Mouse (Mus musculus) Muller cell, postnatal 12 days (primary cell): ENCODE data around the gene Syne2.

Experiments
- DNase-seq: peaks from one replicate; pipeline ENCODE4 v3.0.0-alpha.2; 2015; ENCODE audit errors: inconsistent ontology term

Syne2 gene

DNA sequence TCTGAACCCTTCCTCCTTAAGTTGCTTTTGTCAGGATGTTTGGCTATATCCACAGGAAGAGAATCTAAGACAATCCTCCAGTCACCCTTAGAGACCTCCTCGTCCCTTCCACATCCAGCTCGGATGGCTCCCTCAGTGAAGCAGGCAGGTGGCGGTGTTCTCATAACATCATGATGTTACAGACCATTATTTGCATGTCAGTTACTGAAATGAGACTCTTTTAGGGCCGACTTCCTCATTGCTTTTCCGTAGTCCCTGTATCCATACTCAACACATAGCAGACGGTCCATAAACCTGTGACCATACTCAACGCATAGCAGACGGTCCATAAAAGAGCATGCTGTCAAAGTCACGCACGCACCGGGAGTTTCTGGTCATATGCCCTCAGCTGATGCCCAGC is 106.9 kb downstream of the Syne2 start:
- DNase-seq: no peak

DNA sequence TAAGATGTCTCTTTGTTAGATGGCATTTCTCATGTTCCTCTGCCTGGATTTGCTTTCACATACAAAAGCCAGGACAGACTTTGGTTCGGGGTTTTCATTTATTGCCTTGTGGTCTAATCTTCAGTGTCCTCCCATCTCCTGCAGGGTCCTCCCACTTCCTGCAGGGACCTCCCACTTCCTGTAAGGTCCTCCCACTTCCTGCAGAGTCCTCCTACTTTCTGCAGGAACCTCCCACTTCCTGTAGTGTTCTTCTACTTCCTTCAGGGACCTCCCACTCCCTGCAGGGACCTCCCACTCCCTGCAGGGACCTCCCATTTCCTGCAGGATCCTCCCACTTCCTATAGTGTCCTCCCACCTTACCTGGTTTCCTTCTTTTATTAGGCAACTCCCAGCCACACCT is 109.7 kb downstream of the Syne2 start:
- DNase-seq: no peak

DNA sequence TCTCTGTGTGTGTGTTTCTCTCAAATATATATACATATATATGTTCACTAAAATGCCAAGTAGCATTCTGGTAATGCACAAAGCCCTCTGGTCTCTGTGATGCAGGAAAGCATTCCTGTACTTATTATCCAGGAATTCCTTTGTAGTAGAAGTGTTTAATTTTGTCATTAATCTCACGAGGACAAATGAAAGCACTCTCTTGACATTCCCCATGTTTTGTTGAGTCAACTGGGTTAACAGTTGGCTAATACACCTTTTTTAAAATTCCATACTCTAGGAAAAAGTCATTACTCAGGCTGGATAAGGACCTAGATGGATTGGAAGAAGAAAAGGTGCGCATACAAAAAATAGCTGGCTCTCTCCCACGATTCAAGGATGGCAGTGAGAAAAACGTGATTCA is 115.6 kb downstream of the Syne2 start:
- DNase-seq: no peak

DNA sequence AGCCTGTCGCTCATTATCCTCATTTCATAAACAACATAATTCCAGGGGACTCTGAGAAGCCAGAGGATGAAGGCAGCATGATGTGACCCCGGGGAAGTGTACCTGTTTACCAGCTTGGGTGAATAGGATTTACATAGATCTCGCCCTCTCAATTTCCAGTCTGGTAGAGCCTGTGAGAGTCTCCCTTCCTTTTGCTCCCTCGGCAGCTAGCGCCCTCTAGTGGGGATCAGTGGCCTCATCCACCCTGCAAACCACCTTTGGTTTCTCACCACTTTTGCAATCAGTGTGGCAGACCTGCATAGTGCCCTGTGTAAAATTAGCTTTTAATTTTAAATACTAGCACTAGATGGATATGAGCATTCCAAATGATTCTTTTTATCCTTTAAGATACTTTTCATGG is 133.4 kb downstream of the Syne2 start:
- no peak for DNase-seq

DNA sequence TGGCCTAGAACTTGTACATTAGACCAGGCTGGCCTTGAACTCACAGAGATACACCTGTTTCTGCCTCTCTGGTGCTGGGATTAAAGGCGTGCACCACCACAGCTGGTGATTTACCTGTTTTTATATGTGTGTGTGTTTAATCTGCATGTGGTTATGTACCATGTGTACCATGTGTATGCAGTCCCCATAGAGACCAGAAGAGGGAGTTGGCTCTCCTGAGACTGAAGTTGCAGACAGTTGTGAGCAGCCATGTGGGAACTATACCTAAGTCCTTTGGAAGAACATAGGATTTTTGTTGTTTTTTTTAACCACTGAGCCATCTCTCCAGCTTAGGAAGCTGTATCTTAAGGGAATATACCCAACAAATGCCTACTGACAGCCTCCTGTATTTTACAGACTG is 134.1 kb downstream of the Syne2 start:
- DNase-seq: no peak

DNA sequence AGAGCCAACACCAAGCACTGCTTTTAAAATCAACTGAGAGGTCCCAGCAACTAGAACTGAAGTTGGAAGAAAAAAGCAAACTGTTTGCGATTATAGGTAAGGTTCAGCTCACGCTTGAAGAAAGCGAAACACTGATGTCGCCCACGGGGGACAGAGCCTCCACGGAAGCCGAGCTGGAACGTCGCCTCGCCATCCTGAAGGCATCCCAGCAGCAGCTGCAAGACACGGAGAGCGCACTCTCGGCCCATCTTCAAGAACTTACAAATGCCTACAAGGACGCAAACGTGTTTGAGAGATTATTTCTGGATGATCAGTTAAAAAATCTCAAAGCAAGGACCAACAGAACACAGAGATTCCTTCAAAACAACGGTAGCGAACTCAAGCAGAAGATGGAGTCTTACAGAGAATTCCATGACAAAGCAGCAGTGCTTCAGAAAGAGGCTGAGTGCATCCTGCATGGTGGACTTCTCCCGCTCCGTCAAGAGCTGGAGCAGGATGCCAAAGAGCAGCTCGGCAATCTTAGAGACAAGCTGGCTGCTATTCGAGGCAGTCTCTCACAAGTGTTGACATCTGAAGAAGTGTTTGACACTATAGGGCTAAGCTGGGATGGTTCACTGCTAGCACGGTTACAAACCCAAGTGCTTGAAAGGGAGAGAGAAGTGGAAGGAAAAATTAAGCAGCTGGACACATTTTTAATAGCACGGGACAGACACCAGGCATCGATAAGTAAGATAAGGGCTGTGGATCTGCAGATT is 148.7 kb downstream of the Syne2 start:
- DNase-seq: no peak

DNA sequence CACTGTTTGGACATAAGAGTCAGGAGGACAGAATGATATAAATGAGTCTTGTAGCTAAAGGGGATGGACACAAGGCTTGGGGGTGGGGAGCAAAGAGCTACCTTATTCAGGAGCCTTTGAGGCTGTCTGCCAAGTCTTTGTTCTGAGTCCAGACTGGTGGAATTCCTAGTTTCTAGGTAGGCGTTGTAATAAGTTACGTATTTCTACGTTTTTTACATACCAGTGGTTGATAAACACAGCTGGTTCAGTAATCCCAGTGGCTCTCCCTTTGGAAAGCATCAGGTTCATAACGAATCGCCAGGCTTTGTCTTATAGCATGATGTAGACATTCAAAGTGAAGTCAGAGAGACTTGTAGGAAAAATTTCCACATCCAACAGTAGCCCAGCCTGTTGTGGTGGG is 161.1 kb downstream of the Syne2 start:
- DNase-seq: no peak

DNA sequence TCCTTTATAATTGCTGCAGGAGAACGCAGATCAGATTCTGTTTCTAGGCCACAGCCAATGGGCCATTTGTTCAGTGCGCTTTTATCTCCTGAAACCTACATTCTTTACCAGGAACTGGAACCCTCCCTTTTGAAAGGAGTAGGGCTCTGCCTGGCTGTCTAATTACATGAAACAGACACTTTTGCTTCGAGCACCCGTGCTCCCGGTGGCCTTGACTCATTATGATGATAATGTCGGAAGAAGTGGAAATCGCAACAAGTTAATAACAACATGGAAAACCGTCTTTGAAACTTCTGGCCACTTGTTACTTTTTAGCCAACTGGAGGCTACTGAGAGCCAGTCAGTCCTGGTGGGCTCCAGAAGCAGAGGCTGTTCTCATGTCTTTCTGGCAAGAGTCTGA is 165.4 kb downstream of the Syne2 start:
- DNase-seq: no peak

DNA sequence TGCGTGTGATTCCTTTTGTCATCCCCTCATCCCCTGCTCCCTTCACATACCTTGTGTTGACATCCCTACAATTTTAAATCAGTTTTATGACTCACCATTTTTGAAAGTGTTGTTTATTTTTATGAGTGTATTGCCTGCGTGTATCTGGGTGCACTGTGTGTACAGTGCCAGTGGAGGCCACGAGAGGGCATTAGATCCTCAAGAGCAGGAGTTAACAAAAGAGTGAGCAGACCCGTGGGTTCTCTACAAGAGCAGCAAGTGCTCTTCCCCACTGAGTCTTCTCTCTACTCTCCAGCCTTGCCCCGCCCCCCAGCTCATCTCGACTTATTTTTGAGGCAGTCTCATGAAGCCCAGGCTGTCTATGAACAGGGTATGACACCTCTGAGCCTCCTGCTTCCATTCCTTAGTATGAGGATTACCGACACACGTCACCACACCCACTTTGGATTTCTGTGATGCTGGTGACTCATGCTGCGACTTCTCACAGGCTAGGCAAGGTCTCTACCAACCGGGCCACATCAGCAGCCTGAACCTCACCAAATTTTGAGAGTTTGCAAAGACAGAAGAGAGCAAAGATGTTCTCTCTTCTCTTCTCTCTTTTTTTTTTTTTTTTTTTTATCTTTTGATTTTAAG is 174.4 kb downstream of the Syne2 start:
- no peak for DNase-seq

DNA sequence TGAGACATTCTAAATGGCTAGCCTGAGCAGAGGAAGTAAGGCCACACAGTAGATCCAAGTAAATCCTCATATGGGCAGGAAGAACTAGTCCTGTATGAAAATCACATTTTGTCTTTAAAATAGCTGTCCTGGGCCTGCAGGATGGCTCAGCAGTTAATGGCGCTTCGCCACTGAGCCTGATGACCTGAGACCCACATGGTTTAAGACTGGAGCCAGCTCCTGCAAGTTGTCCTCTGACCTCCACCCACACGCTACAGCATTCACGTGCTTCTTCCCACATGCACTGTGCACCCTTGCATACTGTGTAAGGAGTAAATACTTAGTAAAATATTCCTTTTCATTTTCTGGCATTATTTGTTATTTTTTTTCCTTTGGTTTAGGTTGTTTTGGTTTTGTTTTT is 175.0 kb downstream of the Syne2 start:
- DNase-seq: no peak

DNA sequence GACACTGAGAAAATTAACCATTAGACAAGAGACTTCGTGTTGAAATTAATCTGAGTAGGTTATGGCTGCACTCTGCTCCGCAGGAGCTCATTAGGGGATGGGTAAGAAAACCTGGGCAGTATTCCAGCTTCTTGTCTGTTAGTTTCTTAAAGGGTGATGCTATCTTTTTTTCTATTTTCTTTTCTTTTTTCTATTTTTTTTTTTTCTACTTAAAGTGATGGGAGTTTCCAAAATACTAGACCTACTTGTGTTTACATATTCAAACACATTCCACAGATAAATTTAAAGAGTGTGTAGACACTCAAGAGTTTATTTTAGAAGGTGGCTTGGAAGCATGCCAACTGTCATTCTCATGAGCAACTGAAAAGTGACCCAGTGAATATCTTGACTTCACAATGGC is 177.2 kb downstream of the Syne2 start:
- DNase-seq: peak; percentile 50

DNA sequence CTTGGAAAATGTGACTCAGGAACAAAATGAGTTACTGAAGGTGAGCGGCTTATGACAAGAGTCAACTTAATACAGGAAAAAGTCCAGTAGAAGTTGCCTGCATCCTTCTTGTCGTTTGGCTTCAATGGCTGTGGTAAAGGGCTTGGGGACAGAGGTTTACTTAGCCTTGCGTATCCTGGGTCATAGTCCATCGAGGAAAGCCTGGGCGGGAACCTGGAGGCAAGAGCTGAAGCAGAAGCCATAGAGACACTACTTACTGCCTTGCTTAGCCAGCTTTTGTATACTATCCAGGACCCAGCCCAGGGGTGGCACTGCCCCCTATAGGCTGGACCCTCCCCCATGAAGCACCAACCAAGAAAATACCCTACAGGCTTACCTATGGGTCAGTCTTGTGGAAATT is 179.6 kb downstream of the Syne2 start:
- no peak for DNase-seq

DNA sequence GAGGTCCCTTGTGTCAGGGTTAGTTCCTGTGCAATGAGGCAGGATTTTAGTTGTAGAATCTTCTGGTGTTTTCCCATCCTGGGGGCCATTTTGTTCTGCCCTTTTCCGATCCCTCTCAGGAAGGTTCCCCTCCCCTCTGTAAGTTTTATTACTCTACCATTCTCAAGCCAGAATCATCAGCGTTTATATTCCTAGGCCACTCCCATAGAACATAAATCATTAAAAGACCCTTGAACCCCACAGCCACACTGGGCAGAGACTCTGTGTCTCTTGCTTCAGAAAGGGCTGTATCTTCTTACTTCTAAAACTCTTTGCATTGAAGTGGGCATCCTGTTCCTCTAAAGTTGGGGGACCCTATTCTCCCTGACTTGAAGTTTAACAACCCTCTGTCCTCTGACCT is 180.5 kb downstream of the Syne2 start:
- no peak for DNase-seq

DNA sequence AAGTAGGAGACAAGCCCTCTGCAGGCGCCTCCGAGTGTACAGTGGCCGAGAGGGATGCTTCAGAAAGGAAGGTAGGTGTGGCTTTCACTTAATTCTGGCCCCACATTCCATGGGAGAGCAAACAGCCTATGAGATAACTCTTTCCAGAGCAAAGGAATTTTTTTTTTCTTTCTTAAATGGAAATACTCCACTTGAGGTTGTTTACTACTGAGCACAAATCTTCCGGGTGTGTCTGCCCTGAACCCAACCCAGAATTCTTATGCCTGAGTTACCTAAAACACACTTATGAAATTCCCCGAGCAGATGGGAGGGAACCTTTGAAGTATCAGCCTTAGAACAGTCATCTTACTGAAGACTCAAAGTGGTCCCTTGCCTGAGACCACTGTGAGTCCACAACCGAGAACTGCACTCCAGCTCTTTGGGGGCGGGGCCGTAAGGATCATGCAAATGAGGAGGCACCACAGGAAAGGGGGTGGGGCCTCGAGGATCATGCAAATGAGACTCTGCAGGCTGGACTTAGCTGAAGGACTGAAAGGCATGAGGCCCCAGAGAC is 186.8 kb downstream of the Syne2 start:
- DNase-seq: no peak

DNA sequence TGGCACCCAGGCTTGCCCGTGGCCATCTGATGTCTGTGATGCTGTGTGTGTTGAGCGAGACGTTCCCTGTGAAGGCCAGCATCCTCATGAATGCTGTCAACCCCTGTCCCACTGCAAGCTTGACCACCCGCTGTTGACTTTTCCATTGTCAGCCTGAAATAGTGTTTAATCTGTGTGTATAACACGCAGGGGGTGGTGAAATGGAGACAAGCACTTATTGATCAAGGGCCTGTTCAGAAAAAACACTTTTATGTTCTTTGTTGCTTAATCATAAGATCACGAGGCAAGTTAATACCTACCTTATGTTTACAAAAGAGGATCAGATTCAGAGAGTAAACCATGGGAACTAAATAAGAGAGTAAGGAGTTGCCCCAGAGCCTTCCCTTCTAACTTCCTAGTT is 191.1 kb downstream of the Syne2 start:
- DNase-seq: no peak

DNA sequence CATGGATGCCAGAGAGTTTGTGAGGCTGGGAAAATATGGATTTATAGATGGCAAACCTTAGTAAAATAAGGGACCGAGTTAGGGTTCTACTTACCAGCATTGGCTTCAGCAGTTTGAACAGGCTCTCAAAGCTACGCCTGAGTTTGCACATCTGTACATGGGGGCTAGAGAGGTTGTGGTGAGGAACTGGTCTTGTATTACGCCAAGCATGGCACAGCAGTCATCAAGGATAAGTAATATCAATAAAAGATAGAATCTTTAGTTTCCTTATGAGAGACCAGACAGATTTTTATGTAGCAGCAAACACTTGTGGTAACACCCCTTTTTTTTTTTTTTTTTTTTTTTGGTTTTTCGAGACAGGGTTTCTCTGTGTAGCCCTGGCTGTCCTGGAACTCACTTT is 194.9 kb downstream of the Syne2 start:
- no peak for DNase-seq

DNA sequence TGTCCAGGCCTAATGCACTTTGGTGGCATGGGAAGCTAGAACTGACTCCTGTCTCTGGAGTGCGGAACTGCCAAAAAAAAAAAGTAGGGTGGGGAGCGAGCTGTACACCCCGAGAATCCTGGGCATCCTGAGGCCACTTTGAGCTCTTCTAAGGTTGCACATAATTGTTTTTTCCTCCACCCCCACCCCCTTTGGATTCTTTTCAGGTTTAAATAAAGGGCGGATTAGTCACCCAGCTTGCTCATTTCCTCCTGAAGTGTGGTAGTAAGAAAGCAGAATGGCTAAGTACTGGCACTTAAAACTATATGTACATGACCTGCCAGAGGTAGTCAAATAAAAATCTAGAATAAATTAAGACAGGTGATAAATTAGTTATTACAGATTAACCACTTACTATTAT is 195.5 kb downstream of the Syne2 start:
- peak; percentile 48 for DNase-seq

DNA sequence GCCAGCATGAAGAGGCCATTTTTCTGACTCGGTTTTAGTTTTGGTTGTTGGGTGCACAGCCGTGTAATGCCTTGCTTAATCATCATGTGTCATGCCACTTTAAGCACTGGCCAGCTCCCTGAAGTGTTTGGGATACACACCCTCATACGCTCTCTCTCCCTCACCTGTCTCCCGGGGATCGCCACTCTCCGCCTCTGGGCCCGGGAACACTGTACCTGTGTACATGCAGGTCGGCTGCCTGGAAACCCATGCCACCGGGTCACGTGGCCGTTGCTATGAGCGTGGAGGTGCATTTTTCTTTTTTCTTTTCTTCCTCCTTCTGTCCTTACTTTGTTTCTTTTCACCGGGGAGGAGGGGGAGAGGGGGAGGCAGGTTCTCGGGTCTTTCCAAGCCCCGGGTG is 197.1 kb downstream of the Syne2 start:
- no peak for DNase-seq

DNA sequence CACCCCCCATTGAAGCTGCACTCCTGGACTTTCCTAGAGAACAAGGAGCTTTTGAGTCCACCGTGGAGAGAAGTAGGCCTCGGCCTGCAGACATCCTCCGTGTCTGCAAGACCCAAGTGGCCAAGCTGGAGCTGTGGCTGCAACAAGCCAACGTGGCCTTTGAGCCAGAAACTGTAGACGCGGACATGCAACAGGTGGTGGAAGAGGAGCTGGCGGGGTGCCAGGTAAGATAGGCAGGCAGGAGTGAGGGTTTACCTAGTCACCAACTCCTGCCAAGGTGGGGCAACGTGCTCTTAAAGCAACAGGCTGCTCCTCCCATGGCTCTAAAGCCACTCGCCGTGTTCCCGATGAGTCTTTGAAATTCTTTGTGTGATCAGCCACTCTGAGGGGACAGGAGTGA is 197.6 kb downstream of the Syne2 start:
- DNase-seq: no peak

DNA sequence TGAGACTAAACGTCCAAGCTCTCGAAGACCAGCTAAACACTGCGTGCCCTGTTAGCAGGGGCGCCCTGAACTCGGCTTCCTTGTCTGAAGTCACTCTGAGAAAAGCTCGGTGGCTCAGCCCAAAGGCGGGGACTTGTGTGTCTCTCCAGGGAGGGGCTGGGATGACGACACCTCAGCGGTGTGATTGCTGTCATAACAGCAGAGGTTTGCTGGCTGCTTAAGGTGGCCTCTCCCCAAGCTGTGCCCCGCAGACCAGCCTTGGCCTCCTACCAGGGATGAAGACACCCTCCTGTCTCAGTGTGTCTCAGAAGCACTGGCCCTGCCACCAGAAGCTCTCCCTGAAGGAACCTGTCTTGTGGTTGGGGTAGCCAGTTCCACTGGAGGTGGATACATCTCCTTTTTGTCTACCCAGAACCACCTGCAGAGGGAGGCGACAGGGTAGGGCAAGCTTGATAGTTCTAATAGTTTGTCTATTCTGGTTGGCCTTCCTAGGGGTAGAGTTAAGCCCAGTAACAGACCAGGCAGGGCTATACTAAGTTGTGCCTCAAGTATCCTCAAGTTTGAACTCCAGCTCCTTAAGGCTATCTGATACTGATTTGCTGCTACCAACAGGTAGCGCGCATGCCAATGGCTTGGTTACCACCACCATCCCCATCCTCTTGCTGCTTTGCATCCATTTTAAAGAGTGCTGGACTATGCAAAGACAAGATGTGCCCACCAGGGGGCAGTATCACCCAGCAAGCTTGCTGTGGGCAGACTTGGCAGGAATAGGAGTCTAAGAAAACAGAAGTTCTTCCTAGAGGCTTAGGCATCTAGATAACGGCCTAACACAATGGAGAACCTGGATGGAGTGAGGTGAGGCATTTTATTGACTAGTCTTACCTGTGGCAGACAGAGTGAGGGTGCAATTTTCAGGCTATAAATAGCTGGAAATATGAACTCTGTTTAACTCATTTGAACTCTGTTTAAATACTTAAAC is 198.5 kb downstream of the Syne2 start:
- DNase-seq: peak; percentile 46

DNA sequence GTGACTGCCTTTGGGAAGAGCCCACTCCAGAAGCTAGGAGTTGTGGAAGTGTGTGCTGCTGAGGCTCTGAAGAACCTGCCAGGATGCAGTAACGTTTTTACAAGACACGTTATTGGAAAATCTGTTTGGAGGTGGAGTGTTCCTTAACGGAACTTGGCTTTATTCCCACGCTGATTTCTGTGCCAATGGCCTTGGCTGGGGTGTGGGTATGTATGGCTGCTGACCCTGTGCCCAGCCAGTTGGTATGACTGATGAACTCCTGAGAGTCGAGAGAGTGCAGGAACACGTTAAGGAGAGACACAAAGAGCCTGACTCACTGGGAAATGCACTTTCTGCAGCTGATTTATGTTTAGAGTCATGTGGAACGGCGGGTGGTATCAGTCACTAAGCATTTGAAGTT is 200.7 kb downstream of the Syne2 start:
- DNase-seq: no peak

DNA sequence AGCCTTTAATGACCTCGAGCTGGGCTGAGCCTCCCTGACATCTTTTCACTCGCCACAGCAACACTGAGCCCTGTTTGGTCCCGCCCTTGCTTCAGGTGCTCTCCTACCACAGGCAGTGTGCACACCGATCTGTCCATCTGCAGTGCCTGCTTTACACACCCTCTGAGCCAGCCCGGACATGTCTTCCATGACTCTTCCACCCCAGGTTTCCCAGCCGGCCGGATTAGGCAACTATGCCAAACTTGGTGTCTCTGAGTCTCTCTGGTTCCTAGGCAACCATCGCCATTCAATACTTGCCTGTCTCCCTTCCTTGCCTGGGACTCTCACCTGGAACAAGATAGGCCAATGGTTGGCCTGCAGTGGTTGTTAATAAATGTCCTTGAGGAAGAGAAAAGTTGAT is 224.4 kb downstream of the Syne2 start:
- DNase-seq: no peak
